17 mouse cellular contexts compared by ENCODE assay signal in the genomic region with DNA sequence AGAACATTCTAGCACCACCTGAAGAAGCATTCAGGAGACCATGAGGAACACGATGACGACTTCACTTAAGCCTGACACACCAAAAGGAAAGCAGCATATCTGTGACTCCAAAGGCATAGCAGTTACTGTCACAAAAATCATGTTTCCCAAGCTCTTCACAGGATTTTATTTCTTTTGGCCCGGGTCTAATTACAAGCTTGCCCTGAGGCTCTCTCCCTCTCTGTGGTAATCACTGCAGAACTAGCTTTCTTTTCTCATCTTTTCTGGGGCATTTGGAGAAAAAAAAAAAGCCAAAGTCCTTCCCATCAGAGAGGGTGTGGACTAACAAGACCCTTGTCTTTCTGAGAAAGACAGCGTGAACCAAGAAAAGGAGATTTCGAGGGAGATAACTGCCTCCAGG.
DNase-seq lines count a peak whose midpoint lies in the region; ATAC-seq and TF ChIP-seq lines count a peak whose summit lies in the region.
"Had no signal": no experiment of that assay in that cellular context is flagged by ENCODE, and none has a peak within 500 bp of the region (broad histone marks: within the 10 kb centered on the region; RNA-seq: fewer than 3 reads in every experiment).

No protein-coding gene starts in this region.

- H3K27me3 ChIP-seq in liver, adult 2 months (ENCODE audit: control insufficient read depth, insufficient read depth, low read length): no peaks in the 10 kb centered on the region
- H3K27me3 ChIP-seq in liver, postnatal 0 days (ENCODE audit: insufficient read depth, low read length): no peaks in the 10 kb centered on the region
- no peaks in the 10 kb centered on the region for H3K27me3 ChIP-seq in Patski
- H3K27me3 ChIP-seq: kidney, embryonic 15.5 days; neural tube, embryonic 13.5 days had no signal

- TF ChIP-seq CTCF in gastrocnemius, adult 2 months (IDR thresholded peaks at IDR 0.05): no peak
- TF ChIP-seq CTCF in liver, adult 2 months (IDR thresholded peaks at IDR 0.05; ENCODE audit: low read depth, low read length): no peak
- no peak for TF ChIP-seq CTCF in liver, postnatal 0 days (IDR thresholded peaks at IDR 0.05; ENCODE audit: low read depth)
- TF ChIP-seq CTCF in Patski (IDR thresholded peaks at IDR 0.05): no peak

- no peaks in the 10 kb centered on the region for H3K9me3 ChIP-seq in liver, postnatal 0 days (ENCODE audit: low read length)
- H3K9me3 ChIP-seq: kidney, embryonic 15.5 days; neural tube, embryonic 13.5 days had no signal

- H3K4me1 ChIP-seq in liver, adult 2 months (ENCODE audit: control insufficient read depth, insufficient read depth, low read length): peaks cover 2% of the 10 kb centered on the region; the same call in 1 of the 2 replicates
- peaks cover 9% of the 10 kb centered on the region for H3K4me1 ChIP-seq in liver, postnatal 0 days (ENCODE audit: insufficient read depth)

- TF ChIP-seq POLR2A in liver, adult 2 months (IDR thresholded peaks at IDR 0.05; ENCODE audit: extremely low read depth, insufficient read depth, low read length): no peak

- intact Hi-C loops in gastrocnemius, adult 2 months (cut with DNase I): no loop called here

- no peaks in the 10 kb centered on the region for H3K79me2 ChIP-seq in liver, adult 2 months (ENCODE audit: control insufficient read depth, insufficient read depth, low read length)

- ATAC-seq in liver, postnatal 0 days: no peak
- peak; percentile 60 for ATAC-seq in Patski
- ATAC-seq: inflammation-experienced regulatory T-cells, adult 6 months had no signal

- H3K9ac ChIP-seq in liver, adult 2 months (ENCODE audit: low read depth, low read length): no peak overlapping the region
- H3K9ac ChIP-seq in liver, postnatal 0 days (replicated peaks): no peak overlapping the region
- H3K9ac ChIP-seq: kidney, embryonic 15.5 days; neural tube, embryonic 13.5 days had no signal

- in situ Hi-C loops in Patski (cut with MboI; ENCODE audit: low pct_unique_long_range_greater_than_20kb): no loop called here

- 83% methylated on average over 5 of the region's 5 CpGs for WGBS in liver, adult 2 months
- whole genome bisulfite sequencing in liver, postnatal 0 days (ENCODE audit: insufficient replicate concordance): 72% methylated on average over 5 of the region's 5 CpGs

- H3K27ac ChIP-seq in gastrocnemius, adult 2 months: 0 out of 2 replicates have a peak overlapping the region, but pooled peaks have one; percentile 10
- H3K27ac ChIP-seq in liver, adult 2 months (replicated peaks; ENCODE audit: insufficient read depth, low read depth, low read length): no peak overlapping the region
- no peak overlapping the region for H3K27ac ChIP-seq in liver, postnatal 0 days (ENCODE audit: low read depth)

- no peak overlapping the region for H3K4me3 ChIP-seq in gastrocnemius, adult 2 months
- no peak overlapping the region for H3K4me3 ChIP-seq in liver, adult 2 months (ENCODE audit: insufficient read depth, low read depth, low read length)
- H3K4me3 ChIP-seq in liver, postnatal 0 days (ENCODE audit: low read depth, low read length): no peak overlapping the region
- H3K4me3 ChIP-seq: kidney, embryonic 15.5 days; neural tube, embryonic 13.5 days had no signal

- no peak for TF ChIP-seq EP300 in liver, postnatal 0 days (IDR thresholded peaks at IDR 0.05; ENCODE audit: low read depth)

- H3K36me3 ChIP-seq in liver, adult 2 months (ENCODE audit: control insufficient read depth, insufficient read depth, low read length): no peaks in the 10 kb centered on the region
- no peaks in the 10 kb centered on the region for H3K36me3 ChIP-seq in liver, postnatal 0 days (replicated peaks; ENCODE audit: insufficient read depth, low read length)
- H3K36me3 ChIP-seq: neural tube, embryonic 13.5 days had no signal

- POLR2A ChIA-PET in Patski (lab: Charles Lee): interaction anchor here (0.6 kb wide), 1 partner anchor 1019 kb away, joined by 3 read pairs; no protein-coding TSS in a partner anchor

- DNase-seq in gastrocnemius, adult 2 months: no peak
- no peak for DNase-seq in gastrocnemius, postnatal 10 days
- DNase-seq in liver, adult 2 months (ENCODE audit: extremely low read depth, low read depth, low spot score): peak; percentile 18
- DNase-seq in liver, postnatal 0 days: no peak
- DNase-seq in Patski (ENCODE audit: low read depth, low spot score): no peak
- DNase-seq in fat pad, adult 2 months (ENCODE audit: extremely low read depth, low read depth, low spot score): peak; percentile 76
- DNase-seq in B cell, adult 2 months: no peak
- DNase-seq in urinary bladder, postnatal 10 days (ENCODE audit: low spot score): no peak
- DNase-seq: cerebellum, adult 9-11 months; heart, postnatal 14 days; lung, adult 18-20 months; lung, postnatal 4 days; right cerebral cortex, postnatal 14 days had no signal

- CTCF ChIA-PET in Patski (lab: Charles Lee): interaction anchor here (1.3 to 1.8 kb wide), 3 partner anchors 10 to 130 kb away, joined by 3 to 5 read pairs (median 4); no protein-coding TSS in a partner anchor

- no peak overlapping the region for H3K4me2 ChIP-seq in liver, postnatal 0 days (ENCODE audit: low read depth, low read length)
- H3K4me2 ChIP-seq: heart, embryonic 11.5 days; kidney, embryonic 15.5 days; neural tube, embryonic 13.5 days had no signal

Comparison
In these comparisons a context has a peak if more than half of its experiments do, and no peak if none do; other contexts are left out.
1. DNase-seq: peak in liver, adult 2 months (single experiment) and fat pad, adult 2 months (single experiment); none in gastrocnemius, adult 2 months (single experiment), gastrocnemius, postnatal 10 days (single experiment), liver, postnatal 0 days (single experiment), Patski (single experiment), B cell, adult 2 months (0 of 2) and urinary bladder, postnatal 10 days (single experiment).